Comparison of ENCODE assay signal across 18 mouse cellular contexts in the genomic region with DNA sequence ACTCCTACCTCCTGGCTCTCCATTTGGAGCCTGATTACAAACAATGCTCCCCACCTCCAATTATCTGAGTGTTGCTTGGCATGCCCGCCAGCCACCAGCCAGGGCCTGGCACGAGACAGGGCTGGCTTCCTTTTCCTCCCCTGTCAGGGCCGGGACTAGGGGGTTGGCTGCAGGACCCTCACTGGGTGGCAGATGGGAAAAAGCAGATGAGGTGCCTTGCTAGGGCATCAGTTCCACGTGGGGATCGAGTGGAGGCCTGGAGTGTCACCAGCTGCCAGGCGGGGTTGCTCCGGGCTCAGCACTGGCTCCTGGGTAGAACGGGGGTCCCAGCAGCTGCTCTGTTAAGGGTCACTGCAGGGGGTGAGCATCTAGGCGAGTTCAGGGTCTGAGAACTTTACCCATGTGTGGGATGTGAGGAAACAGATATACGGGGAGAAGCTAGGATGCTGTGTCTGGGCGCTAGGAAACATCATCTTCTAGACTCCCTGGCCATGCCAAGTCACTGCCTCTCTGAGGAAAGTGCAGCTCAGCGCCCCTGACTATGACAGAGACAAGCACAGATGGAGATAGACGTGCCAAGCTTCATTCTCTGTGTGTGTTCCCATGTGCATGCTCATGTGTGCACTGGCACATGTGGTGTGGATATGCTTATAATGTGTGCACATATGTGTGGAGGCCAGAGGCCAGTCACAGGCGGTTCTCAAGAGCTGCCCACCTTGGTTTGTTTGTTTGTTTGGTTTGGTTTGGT. TPM values are rescaled to one million over a fixed set of nuclear protein-coding genes. Genes with fewer than 3 reads are reported as not detected.
DNase-seq lines count a peak whose midpoint lies in the region; ATAC-seq lines count a peak whose summit lies in the region.
"Had no signal": no experiment of that assay in that cellular context is flagged by ENCODE, and none has a peak within 500 bp of the region (broad histone marks: within the 10 kb centered on the region; RNA-seq: fewer than 3 reads in every experiment).

No protein-coding gene starts in this region.

- no peak overlapping the region for H3K9ac ChIP-seq in midbrain, embryonic 13.5 days (replicated peaks)
- no peak overlapping the region for H3K9ac ChIP-seq in midbrain, embryonic 11.5 days (ENCODE audit: low read length)
- no peak overlapping the region for H3K9ac ChIP-seq in hindbrain, embryonic 13.5 days
- no peak overlapping the region for H3K9ac ChIP-seq in neural tube, embryonic 14.5 days (replicated peaks; ENCODE audit: low read depth, low read length)
- H3K9ac ChIP-seq: liver, postnatal 0 days had no signal

- peaks cover 29% of the 10 kb centered on the region for H3K4me1 ChIP-seq in midbrain, embryonic 13.5 days (replicated peaks)
- H3K4me1 ChIP-seq in midbrain, embryonic 11.5 days (ENCODE audit: control insufficient read depth, insufficient read depth, low read length): peaks cover 4% of the 10 kb centered on the region
- peaks cover 47% of the 10 kb centered on the region for H3K4me1 ChIP-seq in hindbrain, embryonic 13.5 days (replicated peaks)
- no peaks in the 10 kb centered on the region for H3K4me1 ChIP-seq in neural tube, embryonic 14.5 days (ENCODE audit: control insufficient read depth, insufficient read depth, low read length)

- H3K4me2 ChIP-seq in midbrain, embryonic 13.5 days (replicated peaks): no peak overlapping the region
- no peak overlapping the region for H3K4me2 ChIP-seq in midbrain, embryonic 11.5 days
- H3K4me2 ChIP-seq in hindbrain, embryonic 13.5 days: no peak overlapping the region
- H3K4me2 ChIP-seq in neural tube, embryonic 14.5 days (ENCODE audit: low read depth, low read length): no peak overlapping the region

- H3K9me3 ChIP-seq in midbrain, embryonic 13.5 days: no peaks in the 10 kb centered on the region
- no peaks in the 10 kb centered on the region for H3K9me3 ChIP-seq in midbrain, embryonic 11.5 days (ENCODE audit: control insufficient read depth, low read length)
- no peaks in the 10 kb centered on the region for H3K9me3 ChIP-seq in hindbrain, embryonic 13.5 days
- H3K9me3 ChIP-seq in neural tube, embryonic 14.5 days (ENCODE audit: control insufficient read depth, low read length): no peaks in the 10 kb centered on the region

- ATAC-seq in midbrain, embryonic 13.5 days: no peak
- no peak for ATAC-seq in midbrain, embryonic 11.5 days (ENCODE audit: low FRiP score)
- ATAC-seq in hindbrain, embryonic 13.5 days (ENCODE audit: low FRiP score): no peak
- ATAC-seq in neural tube, embryonic 14.5 days (ENCODE audit: low read depth): 0 out of 2 replicates have a peak, but pooled peaks have one; percentile 39
- ATAC-seq: inflammation-experienced regulatory T-cells, adult 6 months; liver, postnatal 0 days had no signal

- peak overlapping the region; percentile 47; the same call in 1 of the 2 replicates for H3K27ac ChIP-seq in midbrain, embryonic 13.5 days
- no peak overlapping the region for H3K27ac ChIP-seq in midbrain, embryonic 11.5 days (ENCODE audit: low read depth, low read length)
- H3K27ac ChIP-seq in hindbrain, embryonic 13.5 days: peak overlapping the region; percentile 67
- peak overlapping the region; percentile 44 for H3K27ac ChIP-seq in neural tube, embryonic 14.5 days (ENCODE audit: low read depth, low read length)
- H3K27ac ChIP-seq: heart, adult 2 months had no signal

- no peaks in the 10 kb centered on the region for H3K27me3 ChIP-seq in midbrain, embryonic 13.5 days
- H3K27me3 ChIP-seq in midbrain, embryonic 11.5 days (ENCODE audit: control insufficient read depth, insufficient read depth, low read length): no peaks in the 10 kb centered on the region
- peaks cover 4% of the 10 kb centered on the region; the same call in 1 of the 2 replicates for H3K27me3 ChIP-seq in hindbrain, embryonic 13.5 days
- H3K27me3 ChIP-seq in neural tube, embryonic 14.5 days (ENCODE audit: control insufficient read depth, insufficient read depth, low read length): no peaks in the 10 kb centered on the region

- DNase-seq in cerebellum, adult 9-11 months: peak; percentile 57
- no peak for DNase-seq in cerebellum, adult 8-10 months
- no peak for DNase-seq in midbrain, embryonic 11.5 days (ENCODE audit: low spot score, missing footprints)
- DNase-seq in lung, postnatal 14 days: no peak
- DNase-seq in frontal cortex, adult 2 months (ENCODE audit: extremely low spot score in 1 of 2, low spot score in 1 of 2): no peak
- DNase-seq: embryo, embryonic 11 days; gastrocnemius, postnatal 10 days; heart, adult 2 months; kidney, adult 8-10 months; kidney, postnatal 4 days; liver; liver, postnatal 0 days; right cerebral cortex, postnatal 4 days; thymus, postnatal 4 days had no signal

- 61% methylated on average over 14 of the region's 14 CpGs for WGBS in midbrain, embryonic 13.5 days
- WGBS in midbrain, embryonic 11.5 days: 79% methylated on average over 14 of the region's 14 CpGs
- WGBS in hindbrain, embryonic 13.5 days: 52% methylated on average over 14 of the region's 14 CpGs
- 49% methylated on average over 14 of the region's 14 CpGs for WGBS in neural tube, embryonic 14.5 days

- H3K36me3 ChIP-seq in midbrain, embryonic 13.5 days: peaks cover 3% of the 10 kb centered on the region; the same call in 1 of the 2 replicates
- no peaks in the 10 kb centered on the region for H3K36me3 ChIP-seq in midbrain, embryonic 11.5 days (ENCODE audit: control insufficient read depth, insufficient read depth, low read length)
- 0 out of 2 replicates have a peak, but pooled peaks cover 4% of the 10 kb centered on the region for H3K36me3 ChIP-seq in hindbrain, embryonic 13.5 days
- no peaks in the 10 kb centered on the region for H3K36me3 ChIP-seq in neural tube, embryonic 14.5 days (ENCODE audit: control insufficient read depth, insufficient read depth, low read length)

- H3K4me3 ChIP-seq in midbrain, embryonic 13.5 days (replicated peaks): no peak overlapping the region
- H3K4me3 ChIP-seq in midbrain, embryonic 11.5 days (ENCODE audit: low read depth, low read length): no peak overlapping the region
- no peak overlapping the region for H3K4me3 ChIP-seq in hindbrain, embryonic 13.5 days
- H3K4me3 ChIP-seq in neural tube, embryonic 14.5 days (ENCODE audit: low read depth, low read length): no peak overlapping the region
- H3K4me3 ChIP-seq: heart, adult 2 months had no signal

RNA-seq across cellular contexts. Expression of gene Selenon, which starts 18.9 kb away (rescaled TPM):
- 11.1 and 11.5 TPM in 2 replicates for polyA plus RNA-seq in midbrain, embryonic 13.5 days (2015; fragmentation: Nextera tagmentation; extraction: Ambion mirVana)
- 19.1 and 24.6 TPM in 2 replicates for polyA plus RNA-seq in midbrain, embryonic 11.5 days (2014; fragmentation: Nextera tagmentation; extraction: Ambion mirVana)
- 9.5 and 11.0 TPM in 2 replicates for polyA plus RNA-seq in hindbrain, embryonic 13.5 days (2015; fragmentation: Nextera tagmentation; extraction: Ambion mirVana)
- polyA plus RNA-seq in neural tube, embryonic 14.5 days (2014; fragmentation: Nextera tagmentation; extraction: Ambion mirVana): 11.2 and 12.1 TPM in 2 replicates
- polyA plus RNA-seq in frontal cortex, adult 2 months (2012; rRNA removed): 16.4 and 19.4 TPM in 2 replicates

RNA-seq across cellular contexts. Expression of gene Mtfr1l, which starts 35.7 kb away (rescaled TPM):
- 149 and 155 TPM in 2 replicates for polyA plus RNA-seq in midbrain, embryonic 13.5 days (2015; fragmentation: Nextera tagmentation; extraction: Ambion mirVana)
- 132 and 140 TPM in 2 replicates for polyA plus RNA-seq in midbrain, embryonic 11.5 days (2014; fragmentation: Nextera tagmentation; extraction: Ambion mirVana)
- polyA plus RNA-seq in hindbrain, embryonic 13.5 days (2015; fragmentation: Nextera tagmentation; extraction: Ambion mirVana): 160 and 163 TPM in 2 replicates
- 195 and 199 TPM in 2 replicates for polyA plus RNA-seq in neural tube, embryonic 14.5 days (2014; fragmentation: Nextera tagmentation; extraction: Ambion mirVana)
- polyA plus RNA-seq in frontal cortex, adult 2 months (2012; rRNA removed): 135 and 139 TPM in 2 replicates
